Mouse (Mus musculus) embryonic fibroblast, embryonic 13.5 days (primary cell): ENCODE results near the gene Rac1. TPM values are rescaled to one million over a fixed set of nuclear protein-coding genes. Genes with fewer than 3 reads are reported as not detected.
A peak's percentile ranks its signal among the peaks of the same experiment; 100 is the strongest.

Experiments used
- H3K27ac ChIP-seq: 2 replicates; pipeline ENCODE4 v1.5.1; 2012; ENCODE audit warnings: low read length, control low read depth, inconsistent platforms; ENCODE audit not compliant: insufficient read depth
- H3K4me1 ChIP-seq: 2 replicates; pipeline ENCODE4 v1.6.1; 2011; ENCODE audit warnings: low read length; ENCODE audit not compliant: control insufficient read depth, insufficient read depth
- H3K4me3 ChIP-seq: 2 replicates; pipeline ENCODE4 v1.5.1; 2011; ENCODE audit warnings: mild to moderate bottlenecking, control low read depth, low read length; ENCODE audit not compliant: insufficient read depth
- CTCF ChIP-seq: IDR thresholded peaks from 2 replicates; pipeline ENCODE4 v1.5.1; 2011; ENCODE audit warnings: mild to moderate bottlenecking, control low read depth, low read length, moderate library complexity, borderline replicate concordance; ENCODE audit not compliant: insufficient read depth
- POLR2A ChIP-seq: IDR thresholded peaks from 2 replicates; pipeline ENCODE4 v1.6.1; 2011; ENCODE audit warnings: low read depth, mild to moderate bottlenecking, control low read depth, low read length, moderate library complexity
- polyA plus RNA-seq: library from polyadenylated mRNA; stranded (reverse); fragments of >200 nt; gene quantifications from 2 replicates; pipeline ENCODE4 v1.2.4, GENCODE M21; 2011; ENCODE audit warnings: low read depth; ENCODE audit not compliant: missing spikeins, insufficient read length

Gene Rac1
- polyA plus RNA-seq, 1 experiment: 474 TPM

DNA sequence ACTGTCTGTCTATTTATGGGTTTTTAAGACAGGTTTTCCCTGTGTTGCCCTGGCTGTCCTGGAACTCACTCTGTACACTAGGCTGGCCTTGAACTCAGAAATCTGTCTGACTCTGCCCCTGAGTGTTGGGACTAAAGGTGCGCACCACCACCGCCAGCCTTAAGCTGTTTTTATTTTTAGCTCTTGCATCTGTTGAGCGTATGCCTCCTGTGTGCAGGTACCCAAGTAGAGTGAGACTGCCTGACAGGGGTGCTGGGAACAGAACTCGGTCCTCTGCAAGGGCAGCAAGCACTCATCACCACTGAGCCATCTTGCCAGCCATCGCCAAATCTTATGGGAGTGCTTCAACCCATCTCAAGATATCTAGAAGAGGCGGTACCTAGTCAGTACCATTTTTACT, 51.8 kb downstream of the Rac1 start:
- Histone ChIP-seq H3K4me3 (no peak overlapping the region), H3K4me1 (peaks cover 10% of the 10 kb centered on the region), H3K27ac (no peak overlapping the region; the same call in 1 of the 2 replicates)
- TF ChIP-seq POLR2A: no peak
- no peak for TF ChIP-seq CTCF

DNA sequence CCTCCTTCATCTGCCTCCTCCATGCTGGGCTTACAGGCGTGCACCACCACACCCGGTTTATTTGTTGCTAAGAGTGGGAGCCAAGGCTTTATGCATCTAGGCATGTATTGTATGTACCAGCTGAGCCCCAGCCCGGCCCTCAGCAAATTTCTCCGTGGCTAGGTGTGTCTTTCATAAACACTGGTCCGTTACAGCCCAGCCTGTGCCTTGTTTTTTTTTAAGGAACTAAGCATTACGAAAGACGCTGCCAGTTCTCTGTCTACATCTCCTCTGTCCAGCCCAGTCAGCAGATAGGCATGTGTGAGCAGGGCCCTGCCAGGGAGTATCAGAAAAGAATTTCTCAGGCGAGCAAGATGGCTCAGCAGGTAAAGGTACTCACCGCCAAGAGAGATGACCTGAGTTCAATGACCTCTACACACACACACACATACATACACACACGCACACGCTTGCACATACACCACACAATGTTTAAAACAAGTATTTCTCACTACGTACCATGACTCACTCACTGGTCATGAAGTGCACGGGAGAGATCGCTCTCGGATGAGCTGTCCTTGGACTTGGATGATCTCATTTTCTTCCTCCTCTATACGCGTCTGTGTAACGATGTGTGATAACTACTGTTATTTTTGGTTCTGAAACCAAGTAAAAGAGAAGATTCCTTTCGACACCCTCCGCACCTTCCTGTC, 52.5 kb downstream of the Rac1 start:
- peak overlapping the region; percentile 56; the same call in 1 of the 2 replicates for H3K27ac ChIP-seq
- no peak overlapping the region for H3K4me3 ChIP-seq
- TF ChIP-seq POLR2A: no peak
- no peak for TF ChIP-seq CTCF
- peaks cover 10% of the 10 kb centered on the region for H3K4me1 ChIP-seq

DNA sequence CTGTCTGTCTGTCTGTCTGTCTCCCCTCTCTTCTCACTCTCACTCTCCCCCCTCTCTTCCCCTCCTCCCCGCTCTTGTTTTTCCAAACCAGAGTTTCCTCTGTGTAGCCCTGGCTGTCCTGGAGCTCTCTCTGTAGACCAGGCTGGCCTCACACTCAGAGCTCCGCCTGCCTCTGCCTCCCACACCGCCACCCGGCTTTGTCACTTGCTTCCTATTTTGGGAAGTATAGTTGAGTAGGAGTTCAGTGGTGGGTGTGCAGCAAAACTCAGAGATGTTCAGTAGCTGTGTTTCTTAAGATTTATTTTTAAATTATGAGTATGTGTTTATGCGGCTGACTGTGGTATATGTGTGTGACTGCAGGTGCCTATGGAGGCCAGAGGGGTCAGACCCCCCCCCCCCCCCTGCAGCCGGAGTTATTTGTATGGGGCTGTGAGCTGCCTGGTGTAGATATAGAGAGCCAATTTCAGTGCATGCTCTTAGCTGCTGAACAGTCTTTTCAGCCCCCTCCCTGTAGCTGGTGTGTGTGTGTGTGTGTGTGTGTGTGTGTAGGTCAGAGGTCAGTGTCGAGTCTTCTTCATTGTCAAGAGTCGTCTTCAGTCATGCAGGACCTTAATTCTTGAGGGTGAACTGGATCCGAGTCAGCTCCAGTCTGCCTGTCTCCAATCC, 55.8 kb downstream of the Rac1 start:
- TF ChIP-seq POLR2A (no peak), CTCF (no peak)
- Histone ChIP-seq H3K4me3 (no peak overlapping the region), H3K4me1 (peaks cover 10% of the 10 kb centered on the region), H3K27ac (no peak overlapping the region)

DNA sequence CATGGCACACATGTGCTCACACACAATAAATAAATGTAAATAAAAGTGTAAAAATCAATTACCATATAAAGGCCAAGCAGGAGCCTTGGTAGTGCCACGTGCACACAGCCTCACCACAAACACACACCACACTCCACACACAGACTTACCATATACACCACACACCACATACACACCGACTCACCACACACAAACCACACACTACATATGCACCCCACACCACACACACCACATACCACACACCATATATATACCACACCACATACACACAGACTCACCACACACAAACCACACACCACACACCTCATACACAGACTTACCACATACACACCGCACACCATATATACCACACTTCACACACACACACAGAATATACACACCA, 56.7 kb downstream of the Rac1 start:
- TF ChIP-seq CTCF: no peak
- no peak for TF ChIP-seq POLR2A
- Histone ChIP-seq H3K4me3 (no peak overlapping the region), H3K4me1 (peaks cover 10% of the 10 kb centered on the region), H3K27ac (no peak overlapping the region)

DNA sequence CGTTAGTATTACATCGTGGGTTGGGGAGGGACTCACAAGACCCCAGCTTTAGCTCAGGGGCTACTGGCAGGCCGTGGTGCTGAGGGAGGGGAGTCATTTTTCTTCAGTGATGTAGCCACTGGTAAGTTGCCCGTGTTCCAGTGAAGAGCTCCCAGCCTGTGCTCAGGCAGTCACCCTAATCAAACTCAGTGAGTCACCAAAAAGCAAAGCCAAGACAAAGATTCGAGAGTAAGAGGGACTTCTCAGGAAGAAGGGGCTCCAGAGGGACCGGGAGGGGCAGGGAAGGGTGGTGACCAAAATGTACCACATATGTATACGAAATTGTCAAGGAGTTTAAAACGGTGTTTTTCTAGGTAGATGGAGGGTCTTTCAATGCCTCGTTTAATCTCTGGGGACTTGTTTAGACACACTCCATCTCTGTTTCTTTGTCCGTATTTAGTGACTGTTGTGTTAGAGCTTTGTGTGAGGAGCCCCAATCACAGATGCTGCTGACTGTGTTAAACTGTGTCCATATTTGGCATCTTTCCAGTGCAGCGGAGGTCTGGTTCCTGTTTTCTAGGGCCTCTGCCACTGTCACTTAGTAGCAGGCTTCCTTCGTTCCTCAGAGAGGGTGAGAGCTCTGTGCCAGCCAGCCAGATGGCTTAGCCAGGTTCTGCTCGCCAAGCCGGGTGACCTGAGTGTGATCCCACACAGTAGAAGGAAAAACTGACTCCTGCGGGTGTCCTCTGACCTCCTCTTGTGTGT, 57.2 kb downstream of the Rac1 start:
- TF ChIP-seq POLR2A: no peak
- no peak overlapping the region for H3K4me3 ChIP-seq

DNA sequence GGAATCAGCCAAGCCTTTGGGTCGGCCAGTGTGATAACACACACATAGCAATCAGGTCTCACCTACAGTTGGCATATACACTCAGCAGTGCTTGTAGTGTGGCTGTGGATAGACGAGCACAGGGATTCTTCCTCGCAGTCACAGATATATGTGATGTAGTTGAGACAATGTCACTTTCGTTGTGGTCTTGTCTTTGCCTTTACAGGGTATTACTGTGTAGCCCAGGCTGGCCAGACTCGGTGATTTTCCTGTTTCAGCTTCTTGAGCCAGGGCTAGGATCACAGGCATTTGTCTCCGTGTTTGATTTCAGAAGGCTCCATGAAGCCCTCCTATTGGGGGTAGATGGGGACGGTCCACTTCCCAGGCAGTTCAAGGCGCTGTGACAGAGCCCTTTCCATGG, 58.2 kb downstream of the Rac1 start:
- Histone ChIP-seq H3K4me3 (no peak overlapping the region), H3K4me1 (0 out of 2 replicates have a peak, but pooled peaks cover 3% of the 10 kb centered on the region), H3K27ac (no peak overlapping the region)
- TF ChIP-seq CTCF: no peak
- TF ChIP-seq POLR2A: no peak

More for the DNA sequence above, 57.2 kb downstream of the Rac1 start:
- Histone ChIP-seq H3K27ac (no peak overlapping the region), H3K4me1 (peaks cover 12% of the 10 kb centered on the region)

DNA sequence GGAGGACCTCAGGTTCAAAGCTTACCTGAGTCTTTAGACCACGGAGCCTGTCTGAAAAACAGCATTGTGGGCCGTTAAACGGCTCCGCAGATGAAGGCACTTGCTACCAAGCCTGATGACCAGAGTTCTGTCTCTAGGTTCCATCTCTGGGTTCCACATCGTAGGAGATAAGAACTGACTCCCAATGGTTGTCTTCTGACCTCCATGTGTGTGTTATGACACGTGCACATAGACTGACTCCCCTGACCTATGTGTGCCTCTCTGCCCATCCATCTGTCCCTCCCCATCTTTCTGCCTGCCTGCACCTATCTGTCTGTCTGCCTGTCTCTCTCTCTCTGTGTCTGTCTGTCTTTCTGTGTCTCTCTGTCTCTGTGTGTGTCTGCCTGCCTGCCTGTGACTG, 59.9 kb downstream of the Rac1 start:
- 0 out of 2 replicates have a peak, but pooled peaks cover 3% of the 10 kb centered on the region for H3K4me1 ChIP-seq
- H3K4me3 ChIP-seq: no peak overlapping the region
- H3K27ac ChIP-seq: no peak overlapping the region
- no peak for TF ChIP-seq POLR2A
- no peak for TF ChIP-seq CTCF

DNA sequence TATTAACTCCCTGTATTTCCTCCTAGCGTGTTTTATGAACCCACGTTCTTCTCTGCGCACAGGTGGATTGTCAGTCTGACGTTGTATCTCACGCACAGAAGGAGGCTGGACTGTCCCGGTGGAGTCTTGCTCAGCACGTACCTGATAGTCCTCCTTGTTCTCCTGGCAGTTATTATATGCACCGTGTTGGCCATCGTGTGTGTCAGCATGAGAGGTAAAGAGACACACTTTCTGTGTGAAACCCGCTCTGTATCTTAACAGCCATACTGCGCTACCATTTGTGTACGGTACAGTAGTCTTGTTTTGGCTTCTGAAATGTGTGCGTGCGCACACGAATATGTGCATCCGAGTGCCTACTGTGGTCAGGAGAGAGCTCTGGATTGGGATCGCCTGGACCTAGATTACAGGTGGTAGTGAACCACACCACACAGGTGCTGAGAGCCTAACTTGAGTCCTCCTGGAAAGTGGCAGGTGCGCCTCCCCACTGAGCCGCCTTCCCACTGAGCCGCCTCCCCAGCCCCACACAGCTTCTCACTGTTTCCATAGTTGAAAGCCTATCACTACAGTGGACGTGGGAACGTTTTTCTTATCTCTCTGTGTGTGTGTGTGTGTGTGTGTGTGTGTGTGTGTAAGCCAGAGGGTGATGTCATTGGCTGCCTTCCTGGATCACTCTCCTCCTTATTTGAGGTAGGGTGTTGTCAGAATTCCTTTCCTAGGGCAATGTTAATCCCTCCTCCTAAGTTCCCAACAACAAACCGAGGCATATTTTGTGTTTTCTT, 60.8 kb downstream of the Rac1 start:
- no peak for TF ChIP-seq CTCF
- no peak for TF ChIP-seq POLR2A
- Histone ChIP-seq H3K27ac (no peak overlapping the region), H3K4me1 (0 out of 2 replicates have a peak, but pooled peaks cover 3% of the 10 kb centered on the region), H3K4me3 (no peak overlapping the region)
